Mouse (Mus musculus) hindbrain, embryonic 14.5 days (tissue): ENCODE data around the gene Kdm2a. TPM values are rescaled to one million over a fixed set of nuclear protein-coding genes. Genes with fewer than 3 reads are reported as not detected.

Experiments used
- ATAC-seq: fragments of 200-750 bp; cut with Nextera tagmentation; 2 replicates; pipeline ENCODE4 v1.8.0; 2017; ENCODE audit warnings: moderate number of reproducible peaks, mild to moderate bottlenecking, moderate TSS enrichment, moderate library complexity; ENCODE audit not compliant: low FRiP score
- DNase-seq: peaks from one replicate; pipeline ENCODE4 v3.0.0-alpha.2; 2015; ENCODE audit warnings: low spot score
- H3K27ac ChIP-seq: fragments of 300-500 bp; sonication (generic); 2 replicates; pipeline ENCODE4 v1.5.1; 2014; ENCODE audit warnings: mild to moderate bottlenecking, moderate library complexity
- H3K27me3 ChIP-seq: fragments of 300-500 bp; sonication (generic); 2 replicates; pipeline ENCODE4 v1.6.1; 2014; ENCODE audit warnings: mild to moderate bottlenecking, low read length, mixed read lengths; ENCODE audit not compliant: control insufficient read depth, insufficient read depth
- H3K36me3 ChIP-seq: fragments of 300-500 bp; sonication (generic); replicated peaks from 2 replicates; pipeline ENCODE4 v1.6.1; 2014; ENCODE audit not compliant: control insufficient read depth, insufficient read depth
- H3K4me1 ChIP-seq: fragments of 300-500 bp; sonication (generic); replicated peaks from 2 replicates; pipeline ENCODE4 v1.6.1; 2014; ENCODE audit warnings: antibody characterized with exemption, low read length, mixed read lengths; ENCODE audit not compliant: control insufficient read depth, insufficient read depth
- H3K4me2 ChIP-seq: fragments of 300-500 bp; sonication (generic); replicated peaks from 2 replicates; pipeline ENCODE4 v1.6.1; 2014; ENCODE audit warnings: mild to moderate bottlenecking, moderate library complexity
- H3K4me3 ChIP-seq: fragments of 300-500 bp; sonication (generic); replicated peaks from 2 replicates; pipeline ENCODE4 v1.5.1; 2014; ENCODE audit warnings: mild to moderate bottlenecking, low read length
- H3K9ac ChIP-seq: fragments of 300-500 bp; sonication (generic); 2 replicates; pipeline ENCODE4 v1.6.1; 2014
- H3K9me3 ChIP-seq: fragments of 300-500 bp; sonication (generic); 2 replicates; pipeline ENCODE4 v1.6.1; 2016; ENCODE audit warnings: low read length; ENCODE audit not compliant: control insufficient read depth
- WGBS: fragments of 180-500 bp; shearing (Covaris S2); extraction: QIAGEN DNeasy Blood & Tissue Kit; methylation state at CpG from one replicate; pipeline ENCODE4 v1.1.7; 2014; 5-methylcytosine and 5-hydroxymethylcytosine counted together
- polyA plus RNA-seq: library from polyadenylated mRNA; unstranded; fragments of >200 nt; fragmentation: Nextera tagmentation; extraction: Ambion mirVana; gene quantifications from 2 replicates; pipeline ENCODE4 v1.2.1, GENCODE M21; 2014

Gene Kdm2a
- polyA plus RNA-seq, 1 experiment from 2014 or later, result 37.3 TPM

DNA sequence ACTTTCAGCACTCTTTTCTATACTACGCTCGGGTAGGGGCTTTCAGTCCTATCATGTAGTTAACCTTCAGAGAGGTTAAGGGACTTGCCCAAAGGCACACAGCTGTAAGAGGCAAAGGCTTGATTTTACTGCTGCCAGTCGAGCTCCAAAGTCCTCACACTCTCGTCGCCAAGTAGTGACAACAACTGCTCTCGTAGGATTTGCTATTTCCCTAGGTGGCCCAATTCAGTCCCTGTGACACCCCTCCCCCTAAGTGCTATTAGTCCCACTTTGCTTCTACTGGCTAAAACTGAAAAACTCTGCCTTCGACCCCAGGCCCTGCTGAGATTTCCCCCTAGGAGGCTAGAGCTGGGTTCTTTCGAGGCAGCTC, 40.7 kb upstream of the Kdm2a start:
- peak overlapping the region; percentile 79 for H3K4me2 ChIP-seq
- H3K9ac ChIP-seq, result peak overlapping the region; percentile 55
- no peak overlapping the region for H3K27ac ChIP-seq
- 0 out of 2 replicates have a peak, but pooled peaks cover 11% of the 10 kb centered on the region for H3K4me1 ChIP-seq
- H3K9me3 ChIP-seq, result no peaks in the 10 kb centered on the region
- WGBS, result 10% methylated on average over 8 of the region's 8 CpGs
- ATAC-seq (no peak), DNase-seq (no peak)
- H3K4me3 ChIP-seq, result peak overlapping the region; percentile 44
- H3K36me3 ChIP-seq, result no peaks in the 10 kb centered on the region
- peaks cover 28% of the 10 kb centered on the region for H3K27me3 ChIP-seq

DNA sequence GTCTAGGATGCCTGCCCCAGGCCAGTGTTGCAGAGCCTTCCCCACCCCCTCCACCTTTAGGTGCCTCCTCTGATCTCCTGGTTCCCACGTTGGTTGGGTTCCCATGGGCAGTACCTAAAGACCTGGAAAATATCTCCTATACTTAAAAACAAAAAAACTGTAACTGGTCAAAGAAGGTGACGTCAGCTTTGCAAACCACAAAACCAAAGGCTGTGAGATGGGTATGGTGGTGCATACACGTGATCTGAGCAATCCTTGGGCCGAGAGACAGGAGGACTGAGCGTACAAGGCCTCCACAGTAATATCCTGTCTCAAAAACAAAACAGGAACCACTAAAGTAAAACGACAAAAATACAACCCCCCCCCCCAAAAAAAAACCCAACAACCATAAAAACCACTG, 39.8 kb upstream of the Kdm2a start:
- Histone ChIP-seq H3K4me1 (0 out of 2 replicates have a peak, but pooled peaks cover 11% of the 10 kb centered on the region), H3K9me3 (no peaks in the 10 kb centered on the region), H3K4me3 (no peak overlapping the region), H3K4me2 (no peak overlapping the region), H3K27me3 (peaks cover 28% of the 10 kb centered on the region), H3K27ac (no peak overlapping the region), H3K36me3 (no peaks in the 10 kb centered on the region), H3K9ac (no peak overlapping the region)
- no peak for ATAC-seq
- DNase-seq, result no peak
- 77% methylated on average over 6 of the region's 6 CpGs for WGBS

DNA sequence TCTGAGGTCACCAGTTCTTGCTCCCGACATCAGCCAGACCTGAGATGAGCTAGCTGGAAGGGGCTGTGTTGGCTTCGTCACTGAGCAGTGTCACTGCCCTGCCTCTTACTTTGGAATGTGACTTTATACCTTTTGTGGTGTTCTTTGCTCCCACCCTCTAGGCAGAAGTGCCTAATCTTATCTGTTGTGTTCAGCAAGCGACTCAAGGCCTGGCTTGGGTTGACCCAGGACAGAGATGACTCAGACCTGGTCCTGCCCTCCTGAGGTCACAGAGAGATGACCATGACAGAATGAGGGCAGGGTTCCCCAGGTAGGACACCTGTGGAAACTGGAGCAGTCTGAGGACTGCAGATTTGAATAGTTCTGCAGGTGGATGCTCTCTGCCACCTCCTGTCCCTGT, 38.2 kb upstream of the Kdm2a start:
- WGBS, result 92% methylated on average over 3 of the region's 3 CpGs
- no peak overlapping the region for H3K9ac ChIP-seq
- no peaks in the 10 kb centered on the region for H3K9me3 ChIP-seq
- ATAC-seq, result no peak
- H3K36me3 ChIP-seq, result no peaks in the 10 kb centered on the region
- H3K4me2 ChIP-seq, result no peak overlapping the region
- no peak for DNase-seq
- H3K27me3 ChIP-seq, result peaks cover 28% of the 10 kb centered on the region
- H3K4me1 ChIP-seq, result 0 out of 2 replicates have a peak, but pooled peaks cover 11% of the 10 kb centered on the region
- no peak overlapping the region for H3K4me3 ChIP-seq
- H3K27ac ChIP-seq, result no peak overlapping the region

DNA sequence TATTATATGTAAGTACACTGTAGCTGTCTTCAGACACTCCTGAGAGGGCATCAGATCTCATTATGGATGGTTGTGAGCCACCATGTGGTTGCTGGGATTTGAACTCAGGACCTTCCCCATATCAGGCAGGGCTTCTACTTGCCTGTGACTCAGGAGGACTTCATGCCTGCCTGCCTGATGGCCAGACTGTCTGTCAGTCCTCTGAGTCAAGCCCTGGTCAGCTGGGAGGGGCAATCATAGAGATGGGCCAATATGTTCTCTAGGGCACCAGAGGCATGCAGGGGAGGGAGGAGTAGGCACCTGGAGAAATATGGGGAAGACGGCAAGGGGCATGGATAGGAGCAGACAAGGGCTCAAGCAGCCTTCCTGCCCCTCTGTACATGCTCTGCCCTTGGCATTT, 36.9 kb upstream of the Kdm2a start:
- no peaks in the 10 kb centered on the region for H3K36me3 ChIP-seq
- H3K9ac ChIP-seq, result no peak overlapping the region
- WGBS, result 95% methylated on average over 1 of the region's 1 CpGs
- no peak overlapping the region for H3K4me3 ChIP-seq
- no peak for DNase-seq
- H3K27ac ChIP-seq, result no peak overlapping the region
- 0 out of 2 replicates have a peak, but pooled peaks cover 10% of the 10 kb centered on the region for H3K4me1 ChIP-seq
- H3K27me3 ChIP-seq, result peaks cover 17% of the 10 kb centered on the region
- H3K4me2 ChIP-seq, result no peak overlapping the region
- no peaks in the 10 kb centered on the region for H3K9me3 ChIP-seq
- ATAC-seq, result no peak

DNA sequence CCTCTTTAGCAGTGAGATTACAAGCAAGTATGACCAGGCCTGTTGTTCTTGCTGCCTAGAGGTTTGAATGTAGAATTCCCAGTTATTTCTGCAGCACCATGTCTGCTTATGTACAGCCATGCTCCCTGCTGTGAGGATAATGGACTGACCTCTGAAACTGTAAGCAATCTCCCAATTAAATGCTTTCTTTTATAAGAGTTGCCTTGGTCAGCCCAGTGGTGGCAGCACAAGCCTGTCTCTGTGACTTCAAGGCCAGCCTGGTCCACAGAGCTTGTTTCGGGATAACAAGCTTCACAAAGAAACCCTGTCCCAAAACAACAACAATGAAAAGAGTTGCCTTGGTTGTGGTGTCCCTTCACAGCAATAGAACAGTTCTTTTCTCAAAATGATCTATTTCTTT, 35.7 kb upstream of the Kdm2a start:
- H3K9me3 ChIP-seq, result no peaks in the 10 kb centered on the region
- no peak overlapping the region for H3K9ac ChIP-seq
- WGBS, result 73% methylated on average over 1 of the region's 1 CpGs
- H3K4me3 ChIP-seq, result no peak overlapping the region
- no peak overlapping the region for H3K4me2 ChIP-seq
- DNase-seq (no peak), ATAC-seq (no peak)
- H3K4me1 ChIP-seq, result no peaks in the 10 kb centered on the region
- H3K27me3 ChIP-seq, result peaks cover 6% of the 10 kb centered on the region
- no peak overlapping the region for H3K27ac ChIP-seq
- no peaks in the 10 kb centered on the region for H3K36me3 ChIP-seq

DNA sequence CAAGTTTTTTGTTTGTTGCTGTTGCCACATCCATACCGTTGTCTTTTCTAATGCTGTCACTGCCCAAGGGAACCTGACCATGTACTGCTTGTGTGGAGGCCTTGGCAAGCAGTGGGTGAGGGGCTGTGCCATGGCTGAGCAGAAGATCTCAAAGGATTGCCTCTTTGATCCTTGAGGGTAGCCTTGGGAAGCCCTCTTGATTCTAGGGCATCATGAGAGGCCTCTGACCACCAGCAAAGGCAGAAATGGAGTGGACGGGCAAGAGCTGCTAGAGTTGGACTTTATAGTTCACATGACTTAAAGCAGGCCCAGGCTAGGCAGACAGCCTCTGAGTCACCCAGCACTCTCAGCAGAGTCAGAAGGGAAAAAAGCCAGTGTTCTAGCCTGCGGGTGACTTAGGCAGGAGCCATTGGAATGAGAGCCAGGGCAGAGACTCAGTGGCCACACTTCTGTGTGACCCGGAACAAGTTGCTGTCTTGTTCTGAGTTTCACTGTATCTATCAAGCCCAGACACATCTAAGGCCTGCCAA, 32.1 kb upstream of the Kdm2a start:
- Histone ChIP-seq H3K27ac (no peak overlapping the region), H3K9me3 (no peaks in the 10 kb centered on the region), H3K4me2 (no peak overlapping the region), H3K4me3 (no peak overlapping the region), H3K4me1 (no peaks in the 10 kb centered on the region), H3K27me3 (no peaks in the 10 kb centered on the region), H3K36me3 (no peaks in the 10 kb centered on the region), H3K9ac (no peak overlapping the region)
- 93% methylated on average over 4 of the region's 4 CpGs for WGBS
- no peak for DNase-seq
- no peak for ATAC-seq

DNA sequence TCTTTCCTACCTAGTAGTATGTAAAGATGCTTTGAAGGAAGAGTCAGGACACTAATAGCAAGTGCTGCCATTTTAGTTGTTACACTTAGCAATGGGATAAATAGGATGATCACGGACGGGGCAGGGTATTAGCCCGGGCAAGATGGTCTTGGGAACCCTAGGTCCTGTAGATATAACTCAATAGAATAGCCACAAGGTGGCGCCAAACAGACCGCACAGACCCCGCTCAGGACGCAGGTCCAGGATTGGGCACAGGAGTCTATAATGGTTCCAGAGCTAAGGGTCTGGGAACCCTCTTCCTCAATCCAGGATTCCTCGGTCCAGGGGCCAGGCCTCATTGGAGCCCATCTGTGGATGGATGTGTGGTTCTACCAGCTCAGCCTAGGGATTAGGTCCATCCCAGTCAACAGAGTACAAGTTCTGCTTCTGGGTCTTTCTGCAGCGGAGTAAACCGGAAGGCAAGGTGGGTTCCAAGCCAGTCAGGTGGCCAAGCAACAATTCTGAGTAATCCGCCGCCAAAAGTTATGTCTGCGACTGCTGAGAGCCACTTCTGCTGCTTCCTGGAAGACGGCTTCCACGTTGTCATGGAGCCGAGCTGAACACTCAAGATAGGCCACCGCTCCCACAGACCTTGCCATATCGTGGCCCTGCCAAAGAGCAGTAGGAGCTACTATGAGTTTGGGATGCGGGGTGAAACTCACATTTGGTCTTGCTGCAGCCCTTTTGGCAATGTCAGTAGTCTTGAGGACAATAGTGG, 27.7 kb upstream of the Kdm2a start:
- DNase-seq (no peak), ATAC-seq (no peak)
- Histone ChIP-seq H3K9ac (no peak overlapping the region), H3K4me2 (no peak overlapping the region), H3K27ac (no peak overlapping the region), H3K4me3 (no peak overlapping the region), H3K27me3 (no peaks in the 10 kb centered on the region), H3K9me3 (no peaks in the 10 kb centered on the region), H3K36me3 (no peaks in the 10 kb centered on the region), H3K4me1 (no peaks in the 10 kb centered on the region)
- WGBS, result 79% methylated on average over 19 of the region's 19 CpGs

DNA sequence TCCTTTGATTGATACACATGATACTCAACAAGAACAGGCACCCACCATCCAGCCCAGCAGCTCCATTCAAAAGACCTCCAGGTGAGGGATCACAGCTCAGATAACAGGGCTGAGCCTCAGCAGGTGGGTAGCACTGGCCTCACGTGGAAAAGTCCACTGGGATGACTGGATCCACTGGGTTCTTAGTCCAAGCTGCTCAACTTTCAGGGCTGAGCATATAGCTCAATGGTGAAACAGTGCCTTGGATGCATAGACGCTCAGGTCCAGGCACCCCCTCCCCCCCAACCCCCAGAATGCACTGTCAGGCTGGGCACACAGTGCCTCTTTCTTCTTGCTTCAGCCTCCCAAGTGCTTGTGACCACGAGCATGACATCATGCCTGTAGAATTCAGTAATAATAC, 24.9 kb upstream of the Kdm2a start:
- no peak overlapping the region for H3K4me3 ChIP-seq
- no peak for ATAC-seq

DNA sequence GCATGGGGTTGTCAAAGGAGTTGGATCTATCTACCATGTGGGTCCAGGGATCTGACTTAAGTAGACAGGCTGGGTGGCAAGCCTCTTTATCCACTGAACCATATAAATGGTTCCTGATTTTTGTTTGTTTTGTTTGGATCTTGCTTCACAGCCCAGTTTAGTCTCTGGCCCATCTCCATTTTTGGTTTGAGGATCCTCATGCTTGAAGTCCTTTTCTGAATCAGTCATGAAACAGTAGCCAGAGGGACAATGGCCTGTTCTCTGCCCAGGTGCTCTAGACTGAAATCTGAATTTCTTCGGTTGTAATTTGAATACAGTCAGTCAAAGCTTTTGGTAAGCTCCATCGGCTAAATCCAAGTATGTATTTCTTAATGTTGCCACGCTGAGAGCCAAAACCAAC, 24.5 kb upstream of the Kdm2a start:
- Histone ChIP-seq H3K4me3 (no peak overlapping the region), H3K4me2 (no peak overlapping the region), H3K9ac (no peak overlapping the region), H3K27me3 (no peaks in the 10 kb centered on the region), H3K9me3 (no peaks in the 10 kb centered on the region), H3K4me1 (no peaks in the 10 kb centered on the region), H3K27ac (no peak overlapping the region), H3K36me3 (no peaks in the 10 kb centered on the region)
- 96% methylated on average over 3 of the region's 3 CpGs for WGBS
- ATAC-seq (no peak), DNase-seq (no peak)

More for the DNA sequence above, 24.9 kb upstream of the Kdm2a start:
- Histone ChIP-seq H3K4me2 (no peak overlapping the region), H3K9ac (no peak overlapping the region), H3K36me3 (no peaks in the 10 kb centered on the region), H3K4me1 (no peaks in the 10 kb centered on the region), H3K9me3 (no peaks in the 10 kb centered on the region), H3K27ac (no peak overlapping the region), H3K27me3 (no peaks in the 10 kb centered on the region)
- DNase-seq, result no peak
- 77% methylated on average over 3 of the region's 3 CpGs for WGBS
